Mouse (Mus musculus): ENCODE data around the gene Gipc3. TPM values are rescaled to one million over a fixed set of nuclear protein-coding genes. Genes with fewer than 3 reads are reported as not detected.

Gene Gipc3
- polyA plus RNA-seq, 1 experiment from 2014 or later = not detected

DNA sequence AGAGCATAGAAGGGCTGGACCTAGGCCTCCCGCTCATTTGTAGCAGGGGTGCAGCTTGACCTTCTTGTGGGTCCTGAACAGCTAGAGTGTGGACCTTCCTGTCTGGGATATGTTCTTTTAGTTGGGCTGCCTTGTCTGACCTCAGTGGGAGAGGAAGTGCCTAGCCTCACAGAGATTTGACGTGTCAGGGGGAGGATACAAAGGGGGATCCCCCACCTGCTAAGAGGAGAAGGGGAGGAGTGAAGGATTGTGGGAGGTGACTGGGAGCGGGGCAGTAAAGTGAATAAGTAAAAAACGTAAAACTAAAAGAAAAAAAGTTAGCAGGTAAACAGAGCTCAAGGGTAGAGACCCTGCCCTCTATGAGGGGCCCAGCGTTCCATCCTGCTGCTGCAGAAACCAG, 33.5 kb downstream of the Gipc3 start:
- Histone ChIP-seq H3K9me3 (ENCODE audit: control insufficient read depth, low read length) (0 out of 2 replicates have a peak, but pooled peaks cover 2% of the 10 kb centered on the region), H3K27me3 (ENCODE audit: control insufficient read depth, insufficient read depth, low read length) (no peaks in the 10 kb centered on the region), H3K4me1 (ENCODE audit: control insufficient read depth, insufficient read depth, low read length) (no peaks in the 10 kb centered on the region), H3K4me3 (ENCODE audit: low read depth, low read length) (no peak overlapping the region), H3K36me3 (ENCODE audit: control insufficient read depth, insufficient read depth, low read length) (peaks cover 50% of the 10 kb centered on the region), H3K27ac (replicated peaks; ENCODE audit: low read depth, low read length) (no peak overlapping the region), H3K9ac (ENCODE audit: low read length) (no peak overlapping the region), H3K4me2 (ENCODE audit: low read depth, severe bottlenecking) (no peak overlapping the region)
- WGBS = 86% methylated on average over 5 of the region's 5 CpGs
- DNase-seq (ENCODE audit: low spot score) (no peak), ATAC-seq (ENCODE audit: insufficient number of reproducible peaks, low FRiP score, low TSS enrichment, low read depth) (no peak)

DNA sequence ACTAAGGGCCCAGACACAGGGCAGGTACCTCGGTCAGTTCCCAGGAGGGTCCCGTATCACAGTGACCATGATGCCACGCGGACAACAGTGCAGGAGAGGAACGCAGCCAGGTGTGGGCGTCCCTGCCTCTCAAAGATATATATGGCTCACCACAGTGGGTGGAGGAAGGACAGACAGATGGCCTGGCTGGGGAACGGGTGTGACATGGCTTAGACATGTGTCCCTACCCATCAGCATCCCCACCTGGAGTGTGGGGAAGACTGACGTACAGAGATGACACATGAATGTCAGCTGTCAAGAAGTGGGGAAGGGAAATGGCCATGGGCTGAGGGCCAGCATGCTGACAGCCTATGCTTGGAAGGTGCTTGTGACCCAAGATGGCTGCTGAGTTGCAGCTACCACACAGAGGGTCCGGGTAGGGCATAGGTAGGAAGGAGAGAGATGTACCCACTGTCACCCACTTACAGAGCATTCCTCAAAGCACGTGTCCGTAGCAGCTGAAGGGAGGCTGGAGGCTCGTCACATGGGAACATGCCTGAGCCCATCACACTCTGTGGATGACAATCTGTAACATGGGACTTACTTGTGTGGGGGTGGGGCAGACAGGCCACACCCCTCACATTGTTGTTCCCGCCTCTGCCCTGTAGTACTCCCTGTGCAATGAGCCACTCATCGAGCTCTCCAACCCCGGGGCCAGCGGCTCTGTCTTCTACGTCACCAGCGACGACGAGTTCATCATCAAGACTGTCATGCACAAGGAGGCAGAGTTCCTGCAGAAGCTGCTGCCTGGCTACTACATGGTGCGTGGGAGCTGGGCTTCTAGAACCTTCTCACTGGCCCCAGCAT, 36.0 kb downstream of the Gipc3 start:
- Histone ChIP-seq H3K27me3 (ENCODE audit: control insufficient read depth, insufficient read depth, low read length) (no peaks in the 10 kb centered on the region), H3K4me2 (ENCODE audit: low read depth, severe bottlenecking) (no peak overlapping the region), H3K4me1 (ENCODE audit: control insufficient read depth, insufficient read depth, low read length) (no peaks in the 10 kb centered on the region), H3K4me3 (ENCODE audit: low read depth, low read length) (no peak overlapping the region), H3K27ac (replicated peaks; ENCODE audit: low read depth, low read length) (no peak overlapping the region), H3K9me3 (ENCODE audit: control insufficient read depth, low read length) (0 out of 2 replicates have a peak, but pooled peaks cover 2% of the 10 kb centered on the region), H3K9ac (ENCODE audit: low read length) (no peak overlapping the region), H3K36me3 (ENCODE audit: control insufficient read depth, insufficient read depth, low read length) (peaks cover 46% of the 10 kb centered on the region)
- 95% methylated on average over 21 of the region's 21 CpGs for WGBS
- ATAC-seq (ENCODE audit: insufficient number of reproducible peaks, low FRiP score, low TSS enrichment, low read depth) = no peak
- no peak for DNase-seq (ENCODE audit: low spot score)

DNA sequence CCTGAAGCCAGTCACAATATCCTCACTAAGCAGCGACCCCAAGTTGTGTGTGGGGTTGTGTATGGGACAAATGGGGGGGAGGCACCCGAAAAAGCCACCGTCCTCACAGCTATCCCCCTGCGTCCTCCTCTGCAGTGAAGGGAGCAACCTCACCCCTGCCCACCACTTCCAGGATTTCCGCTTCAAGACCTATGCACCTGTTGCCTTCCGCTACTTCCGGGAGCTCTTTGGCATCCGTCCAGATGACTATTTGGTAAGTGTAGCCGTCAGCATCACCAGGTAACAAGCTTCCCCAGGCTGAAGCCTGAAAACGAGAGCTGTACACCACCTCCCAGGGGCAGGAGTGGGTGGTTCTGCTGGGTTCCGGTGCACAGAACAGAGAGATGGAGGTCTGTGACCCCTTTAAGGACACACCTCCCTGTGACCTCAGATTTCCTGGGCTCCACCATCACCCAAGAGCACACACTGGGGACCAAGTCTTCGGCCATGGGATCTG, 36.8 kb downstream of the Gipc3 start:
- no peaks in the 10 kb centered on the region for H3K4me1 ChIP-seq (ENCODE audit: control insufficient read depth, insufficient read depth, low read length)
- no peak for DNase-seq (ENCODE audit: low spot score)
- peaks cover 38% of the 10 kb centered on the region for H3K36me3 ChIP-seq (ENCODE audit: control insufficient read depth, insufficient read depth, low read length)
- H3K9ac ChIP-seq (ENCODE audit: low read length) = no peak overlapping the region
- H3K27ac ChIP-seq (replicated peaks; ENCODE audit: low read depth, low read length) = no peak overlapping the region
- ATAC-seq (ENCODE audit: insufficient number of reproducible peaks, low FRiP score, low TSS enrichment, low read depth) = no peak
- H3K9me3 ChIP-seq (ENCODE audit: control insufficient read depth, low read length) = 0 out of 2 replicates have a peak, but pooled peaks cover 2% of the 10 kb centered on the region
- H3K4me3 ChIP-seq (ENCODE audit: low read depth, low read length) = no peak overlapping the region
- WGBS = 95% methylated on average over 12 of the region's 12 CpGs
- no peaks in the 10 kb centered on the region for H3K27me3 ChIP-seq (ENCODE audit: control insufficient read depth, insufficient read depth, low read length)
- H3K4me2 ChIP-seq (ENCODE audit: low read depth, severe bottlenecking) = no peak overlapping the region

DNA sequence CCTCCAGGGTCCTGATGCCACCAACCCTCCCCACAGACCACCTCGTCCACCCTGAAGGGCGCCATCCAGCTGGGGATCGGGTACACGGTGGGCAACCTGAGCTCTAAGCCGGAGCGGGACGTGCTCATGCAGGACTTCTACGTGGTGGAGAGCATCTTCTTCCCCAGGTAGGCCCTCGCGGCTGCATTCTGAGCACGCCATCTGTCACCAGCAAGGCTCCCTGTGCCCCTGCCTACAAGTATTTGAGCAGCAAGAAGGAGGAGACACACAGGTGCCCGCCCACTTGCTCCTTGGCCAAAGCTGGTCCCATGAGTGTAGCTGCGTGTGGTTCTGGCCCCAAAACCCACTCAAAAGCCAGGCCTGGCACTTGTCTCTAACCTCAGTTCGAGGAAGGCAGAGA, 37.4 kb downstream of the Gipc3 start:
- Histone ChIP-seq H3K9me3 (ENCODE audit: control insufficient read depth, low read length) (0 out of 2 replicates have a peak, but pooled peaks cover 2% of the 10 kb centered on the region), H3K4me3 (ENCODE audit: low read depth, low read length) (no peak overlapping the region), H3K9ac (ENCODE audit: low read length) (no peak overlapping the region), H3K27me3 (ENCODE audit: control insufficient read depth, insufficient read depth, low read length) (no peaks in the 10 kb centered on the region), H3K4me1 (ENCODE audit: control insufficient read depth, insufficient read depth, low read length) (no peaks in the 10 kb centered on the region), H3K27ac (replicated peaks; ENCODE audit: low read depth, low read length) (no peak overlapping the region), H3K4me2 (ENCODE audit: low read depth, severe bottlenecking) (no peak overlapping the region), H3K36me3 (ENCODE audit: control insufficient read depth, insufficient read depth, low read length) (peaks cover 33% of the 10 kb centered on the region)
- DNase-seq (ENCODE audit: low spot score) = no peak
- ATAC-seq (ENCODE audit: insufficient number of reproducible peaks, low FRiP score, low TSS enrichment, low read depth) = no peak
- WGBS = 94% methylated on average over 14 of the region's 14 CpGs

DNA sequence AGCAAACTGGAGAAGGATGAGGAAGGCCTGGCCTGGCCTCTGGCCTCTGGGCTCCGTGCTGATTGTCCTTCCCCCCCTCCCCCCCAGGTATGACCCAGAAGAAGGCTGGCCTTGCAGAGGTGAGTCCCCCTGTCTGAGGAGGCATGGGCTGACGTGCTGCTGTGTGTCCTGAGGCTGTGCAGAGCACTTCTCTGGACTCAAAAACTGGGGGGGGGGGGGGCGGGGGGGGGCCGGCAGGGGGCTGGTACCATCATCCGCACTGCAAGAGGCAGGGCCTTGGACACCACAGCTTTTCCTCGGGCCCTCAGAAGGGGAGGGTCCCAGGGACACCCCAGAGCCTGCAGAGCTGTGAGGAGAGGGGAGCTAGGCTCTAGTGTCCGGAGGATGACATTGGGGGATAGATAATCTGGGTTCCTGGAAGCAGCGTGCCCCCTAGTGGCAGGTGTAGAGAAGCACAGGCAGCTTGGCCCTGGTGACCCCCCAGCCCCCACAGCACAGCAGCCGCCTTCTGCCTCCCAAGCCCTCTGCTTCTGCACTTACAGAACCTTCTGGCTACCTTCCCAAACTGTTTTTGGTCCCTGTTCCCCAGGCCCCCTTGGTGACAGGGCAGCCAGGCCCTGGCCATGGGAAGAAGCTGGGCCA, 38.3 kb downstream of the Gipc3 start:
- DNase-seq (ENCODE audit: low spot score) (peak; percentile 69), ATAC-seq (ENCODE audit: insufficient number of reproducible peaks, low FRiP score, low TSS enrichment, low read depth) (no peak)
- Histone ChIP-seq H3K9ac (ENCODE audit: low read length) (no peak overlapping the region), H3K27ac (replicated peaks; ENCODE audit: low read depth, low read length) (no peak overlapping the region), H3K36me3 (ENCODE audit: control insufficient read depth, insufficient read depth, low read length) (peaks cover 28% of the 10 kb centered on the region), H3K9me3 (ENCODE audit: control insufficient read depth, low read length) (0 out of 2 replicates have a peak, but pooled peaks cover 2% of the 10 kb centered on the region), H3K27me3 (ENCODE audit: control insufficient read depth, insufficient read depth, low read length) (no peaks in the 10 kb centered on the region), H3K4me2 (ENCODE audit: low read depth, severe bottlenecking) (no peak overlapping the region), H3K4me3 (ENCODE audit: low read depth, low read length) (no peak overlapping the region), H3K4me1 (ENCODE audit: control insufficient read depth, insufficient read depth, low read length) (no peaks in the 10 kb centered on the region)
- 36% methylated on average over 7 of the region's 9 CpGs for WGBS

DNA sequence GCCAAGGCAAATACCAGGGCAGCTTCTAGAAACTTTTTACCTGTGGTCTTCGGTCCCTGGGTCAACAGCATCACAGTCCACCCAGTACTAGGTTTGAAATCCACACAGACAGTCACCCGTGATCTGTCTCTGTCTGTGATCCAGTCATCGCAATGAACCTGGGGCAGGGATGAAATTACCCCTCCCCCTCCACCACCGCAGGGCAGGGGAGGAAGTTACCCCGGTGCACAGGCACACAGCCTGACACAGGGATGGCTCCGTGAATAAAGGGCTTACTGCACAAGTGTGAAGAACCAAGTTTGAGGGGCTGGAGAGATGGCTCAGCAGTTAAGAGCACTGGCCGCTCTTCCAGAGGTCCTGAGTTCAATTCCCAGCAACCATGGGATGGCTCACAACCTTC, 39.3 kb downstream of the Gipc3 start:
- H3K27me3 ChIP-seq (ENCODE audit: control insufficient read depth, insufficient read depth, low read length) = no peaks in the 10 kb centered on the region
- DNase-seq (ENCODE audit: low spot score) (no peak), ATAC-seq (ENCODE audit: insufficient number of reproducible peaks, low FRiP score, low TSS enrichment, low read depth) (no peak)
- 0 out of 2 replicates have a peak, but pooled peaks cover 2% of the 10 kb centered on the region for H3K9me3 ChIP-seq (ENCODE audit: control insufficient read depth, low read length)
- H3K4me1 ChIP-seq (ENCODE audit: control insufficient read depth, insufficient read depth, low read length) = no peaks in the 10 kb centered on the region
- 0 out of 2 replicates have a peak overlapping the region, but pooled peaks have one; percentile 12 for H3K9ac ChIP-seq (ENCODE audit: low read length)
- 80% methylated on average over 7 of the region's 7 CpGs for WGBS
- H3K27ac ChIP-seq (replicated peaks; ENCODE audit: low read depth, low read length) = no peak overlapping the region
- no peak overlapping the region for H3K4me2 ChIP-seq (ENCODE audit: low read depth, severe bottlenecking)
- H3K36me3 ChIP-seq (ENCODE audit: control insufficient read depth, insufficient read depth, low read length) = peaks cover 19% of the 10 kb centered on the region
- H3K4me3 ChIP-seq (ENCODE audit: low read depth, low read length) = no peak overlapping the region

DNA sequence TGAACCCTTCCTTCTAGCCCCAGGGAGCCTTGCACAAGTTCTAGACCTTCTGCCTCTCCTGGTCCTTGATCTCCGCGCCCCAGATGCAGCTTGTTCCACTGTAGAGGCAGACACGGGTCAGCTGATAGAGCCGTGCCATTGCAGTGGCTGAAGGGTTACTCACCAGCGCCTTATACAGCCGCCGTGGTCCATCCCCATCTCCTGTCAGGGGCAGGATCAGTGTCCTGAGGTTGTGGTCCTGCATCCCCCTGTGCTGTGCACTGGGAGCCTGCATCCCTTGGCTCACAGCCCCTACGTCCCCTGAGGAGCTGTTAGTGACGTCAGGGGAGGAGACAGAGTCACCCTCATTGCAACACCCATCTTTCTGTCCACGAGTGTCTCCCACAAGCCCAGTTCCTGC, 39.8 kb downstream of the Gipc3 start:
- no peaks in the 10 kb centered on the region for H3K27me3 ChIP-seq (ENCODE audit: control insufficient read depth, insufficient read depth, low read length)
- H3K4me1 ChIP-seq (ENCODE audit: control insufficient read depth, insufficient read depth, low read length) = no peaks in the 10 kb centered on the region
- H3K9ac ChIP-seq (ENCODE audit: low read length) = 0 out of 2 replicates have a peak overlapping the region, but pooled peaks have one; percentile 12
- peaks cover 18% of the 10 kb centered on the region for H3K36me3 ChIP-seq (ENCODE audit: control insufficient read depth, insufficient read depth, low read length)
- H3K9me3 ChIP-seq (ENCODE audit: control insufficient read depth, low read length) = 0 out of 2 replicates have a peak, but pooled peaks cover 2% of the 10 kb centered on the region
- DNase-seq (ENCODE audit: low spot score) = no peak
- H3K27ac ChIP-seq (replicated peaks; ENCODE audit: low read depth, low read length) = no peak overlapping the region
- WGBS = 71% methylated on average over 10 of the region's 10 CpGs
- H3K4me3 ChIP-seq (ENCODE audit: low read depth, low read length) = no peak overlapping the region
- 0 out of 2 replicates have a peak overlapping the region, but pooled peaks have one; percentile 8 for H3K4me2 ChIP-seq (ENCODE audit: low read depth, severe bottlenecking)
- no peak for ATAC-seq (ENCODE audit: insufficient number of reproducible peaks, low FRiP score, low TSS enrichment, low read depth)

DNA sequence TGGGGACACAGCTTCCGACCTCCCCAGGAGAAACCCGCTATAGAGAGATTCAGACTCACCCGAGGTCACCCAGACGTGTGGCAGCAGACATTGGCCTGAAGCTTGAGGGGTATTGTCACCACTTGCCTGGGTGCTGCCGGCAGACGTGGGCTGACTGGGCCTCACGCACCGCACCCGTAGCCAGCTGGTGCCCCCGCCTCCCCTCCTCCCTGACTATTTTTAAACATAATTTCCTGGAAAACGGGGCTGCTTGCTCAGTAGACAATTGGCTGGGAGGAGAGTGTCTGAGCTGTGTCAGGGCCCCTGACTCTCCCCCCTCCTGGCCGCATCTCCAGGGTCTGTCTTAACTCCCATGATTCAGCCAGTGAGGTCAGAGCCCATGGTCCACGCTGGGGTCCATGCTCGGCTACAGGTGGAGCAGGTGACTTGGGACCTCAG, 40.3 kb downstream of the Gipc3 start:
- ATAC-seq (ENCODE audit: insufficient number of reproducible peaks, low FRiP score, low TSS enrichment, low read depth) = no peak
- Histone ChIP-seq H3K4me2 (ENCODE audit: low read depth, severe bottlenecking) (0 out of 2 replicates have a peak overlapping the region, but pooled peaks have one; percentile 8), H3K9me3 (ENCODE audit: control insufficient read depth, low read length) (0 out of 2 replicates have a peak, but pooled peaks cover 2% of the 10 kb centered on the region), H3K4me1 (ENCODE audit: control insufficient read depth, insufficient read depth, low read length) (no peaks in the 10 kb centered on the region), H3K27me3 (ENCODE audit: control insufficient read depth, insufficient read depth, low read length) (no peaks in the 10 kb centered on the region), H3K27ac (replicated peaks; ENCODE audit: low read depth, low read length) (no peak overlapping the region), H3K36me3 (ENCODE audit: control insufficient read depth, insufficient read depth, low read length) (peaks cover 14% of the 10 kb centered on the region), H3K9ac (ENCODE audit: low read length) (no peak overlapping the region), H3K4me3 (ENCODE audit: low read depth, low read length) (no peak overlapping the region)
- 76% methylated on average over 14 of the region's 14 CpGs for whole genome bisulfite sequencing
- no peak for DNase-seq (ENCODE audit: low spot score)
